Mouse (Mus musculus) leukemia stem cell, adult 10-12 weeks (primary cell): Measurements from ENCODE around the gene Prss42. TPM values are rescaled to one million over a fixed set of nuclear protein-coding genes. Genes with fewer than 3 reads are reported as not detected.

ENCODE experiments used
- polyA plus RNA-seq: library from polyadenylated mRNA; stranded (reverse); fragments of >175 nt; gene quantifications from 2 replicates; pipeline ENCODE4 v1.2.3, GENCODE M21; 2012; ENCODE audit warnings: low replicate concordance

Gene Prss42
- not detected in 2 replicates for polyA plus RNA-seq

DNA sequence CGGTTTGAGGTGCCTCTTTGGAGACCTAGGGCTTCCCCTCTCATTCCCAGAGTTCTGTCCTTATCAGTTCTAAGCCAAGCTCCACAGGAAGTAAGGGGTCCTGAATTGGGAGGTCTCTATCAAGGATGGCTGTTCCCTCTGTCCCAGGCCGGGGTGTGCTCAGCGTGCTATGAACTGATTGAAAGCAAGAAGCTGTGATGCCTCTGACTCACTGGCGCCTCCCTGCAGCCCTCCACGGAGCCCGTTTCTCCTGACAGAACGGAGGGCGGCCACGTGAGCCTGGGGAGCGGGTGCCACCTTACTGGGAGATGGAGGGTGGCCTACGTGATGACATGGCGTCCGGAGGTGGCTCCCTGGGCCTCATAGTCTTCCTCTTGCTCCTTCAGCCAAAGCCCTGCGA is at the start of gene Prss42:
Gene Prss42 (plus strand): TSS at position 301 of the 400 bp plus-strand sequence.

DNA sequence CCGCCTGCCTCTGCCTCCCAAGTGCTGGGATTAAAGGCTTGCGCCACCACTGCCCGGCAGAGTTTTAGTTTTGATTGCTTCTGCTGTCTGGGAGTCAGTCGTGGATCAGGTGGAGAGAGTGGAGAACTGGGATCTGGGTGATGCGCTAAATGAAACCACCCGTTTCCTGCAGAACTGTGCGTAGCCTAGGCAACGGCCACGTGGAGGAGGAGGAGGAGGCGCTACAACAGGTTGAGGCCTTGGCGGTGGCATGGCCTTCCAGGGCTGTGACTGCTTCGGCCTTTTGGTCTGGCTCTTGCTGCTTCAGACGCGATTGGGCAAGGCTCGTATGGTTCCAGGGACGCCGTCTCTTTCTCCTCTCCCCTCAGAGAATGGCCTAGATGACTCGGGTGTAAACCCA is 15.8 kb downstream of the Prss42 start, which contains the start of gene Prss44:
Gene Prss44 (plus strand): TSS at position 206 of the 400 bp plus-strand sequence.

GRCm38 (mm10) chr9:110826390-110826789 is 28.4 kb downstream of the Prss42 start, which contains the start of gene Prss43:
Gene Prss43 (plus strand): TSS chr9:110826690.

GRCm38 (mm10) chr9:110834411-110834810 is 36.4 kb downstream of the Prss42 start, which contains the start of gene Prss45:
Gene Prss45 (plus strand): TSS chr9:110834588.

GRCm38 (mm10) chr9:110844206-110844605 is 46.2 kb downstream of the Prss42 start, which contains the start of gene Prss46:
Gene Prss46 (plus strand): TSS chr9:110844506.

Other genes starting within 250 kb of the Prss42 start
- gene Nradd, start 173.7 kb upstream of the Prss42 start, polyA plus RNA-seq = 1.2 and 2.9 TPM in 2 replicates
- 17.0 and 27.8 TPM in 2 replicates for gene Nbeal2, start 144.0 kb upstream of the Prss42 start, polyA plus RNA-seq
- 52.5 and 111 TPM in 2 replicates for gene Ccdc12, start 141.7 kb upstream of the Prss42 start, polyA plus RNA-seq
- gene Myl3, start 56.3 kb upstream of the Prss42 start, polyA plus RNA-seq = not detected in 2 replicates
- 0.52 TPM in 1 of 2 replicates, not detected in the other for gene Pth1r, start 51.0 kb upstream of the Prss42 start, polyA plus RNA-seq
- gene Prss44, start 15.8 kb downstream of the Prss42 start, polyA plus RNA-seq = 0.10 TPM in 1 of 2 replicates, not detected in the other
- gene Prss43, start 28.5 kb downstream of the Prss42 start, polyA plus RNA-seq = not detected in 2 replicates
- not detected in 2 replicates for gene Prss45, start 36.4 kb downstream of the Prss42 start, polyA plus RNA-seq
- gene Prss46, start 46.3 kb downstream of the Prss42 start, polyA plus RNA-seq = not detected in 2 replicates
- gene Prss50, start 59.8 kb downstream of the Prss42 start, polyA plus RNA-seq = 0.24 and 1.2 TPM in 2 replicates
- gene Als2cl, start 81.7 kb downstream of the Prss42 start, polyA plus RNA-seq = 6.8 and 7.2 TPM in 2 replicates
- gene Tmie, start 81.9 kb downstream of the Prss42 start, polyA plus RNA-seq = 0.10 and 0.41 TPM in 2 replicates
- not detected in 2 replicates for gene Fam240a, start 118.7 kb downstream of the Prss42 start, polyA plus RNA-seq
- gene Tdgf1, start 148.0 kb downstream of the Prss42 start, polyA plus RNA-seq = not detected in 2 replicates
- gene Lrrc2, start 153.4 kb downstream of the Prss42 start, polyA plus RNA-seq = not detected in 2 replicates
- not detected in 2 replicates for gene Rtp3, start 192.4 kb downstream of the Prss42 start, polyA plus RNA-seq
- 0.74 and 4.2 TPM in 2 replicates for gene Ltf, start 221.1 kb downstream of the Prss42 start, polyA plus RNA-seq